Mouse (Mus musculus) cortical plate, adult 2 months (tissue): ENCODE data around the gene Mcl1.

Source experiments
- CTCF ChIP-seq: fragments of 200-500 bp; IDR thresholded peaks from 2 replicates; pipeline ENCODE4 v1.5.1; 2011; ENCODE audit warnings: mild to moderate bottlenecking, control low read depth, low read length; ENCODE audit not compliant: insufficient read depth; ENCODE audit errors: extremely low read depth
- POLR2A ChIP-seq: fragments of 200-500 bp; IDR thresholded peaks from 2 replicates; pipeline ENCODE4 v1.6.1; 2011; ENCODE audit warnings: mild to moderate bottlenecking, low read length, control low read depth; ENCODE audit not compliant: insufficient read depth; ENCODE audit errors: extremely low read depth

- TF ChIP-seq POLR2A (no peak), CTCF (no peak)
Measured at GRCm38 (mm10) chr3:95671201-95671600, 12.6 kb downstream of the Mcl1 start.
